Mouse (Mus musculus) mature B cell (primary cell): ENCODE measurements around the gene Fcamr.

ENCODE experiments used
- in situ Hi-C: fragments of 300-500 bp; cut with MboI; formaldehyde crosslinking; loops from 2 replicates; pipeline ENCODE4 v1.14.3; 2019

Fcamr gene

DNA sequence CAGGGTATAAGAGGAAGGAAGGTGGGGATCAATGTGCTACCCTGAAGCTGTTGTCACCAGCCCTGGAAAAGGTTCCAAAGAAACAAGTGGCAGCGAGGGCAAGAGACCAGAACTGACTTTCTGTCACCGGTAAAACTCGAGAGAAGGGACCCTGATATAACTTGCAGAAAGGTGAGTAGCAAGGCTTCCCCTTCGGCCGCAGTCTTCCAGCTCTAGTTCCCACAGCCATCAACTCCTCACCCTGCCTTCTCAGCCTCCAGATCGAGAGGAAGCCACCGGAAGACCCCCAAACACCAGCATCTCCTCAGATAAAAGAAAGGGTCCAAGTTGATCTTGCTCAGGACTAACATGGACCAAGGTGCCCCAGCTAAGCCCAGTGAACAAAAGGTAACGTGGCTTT lies at the start of gene Fcamr:
Gene Fcamr, plus strand, starts transcription at position 301 of the 400 bp plus-strand sequence.
- in situ Hi-C loops = no loop called here

GRCm38 (mm10) chr1:130759689-130760088 lies 41.0 kb upstream of the Fcamr start:
- in situ Hi-C loops = no loop called here

DNA sequence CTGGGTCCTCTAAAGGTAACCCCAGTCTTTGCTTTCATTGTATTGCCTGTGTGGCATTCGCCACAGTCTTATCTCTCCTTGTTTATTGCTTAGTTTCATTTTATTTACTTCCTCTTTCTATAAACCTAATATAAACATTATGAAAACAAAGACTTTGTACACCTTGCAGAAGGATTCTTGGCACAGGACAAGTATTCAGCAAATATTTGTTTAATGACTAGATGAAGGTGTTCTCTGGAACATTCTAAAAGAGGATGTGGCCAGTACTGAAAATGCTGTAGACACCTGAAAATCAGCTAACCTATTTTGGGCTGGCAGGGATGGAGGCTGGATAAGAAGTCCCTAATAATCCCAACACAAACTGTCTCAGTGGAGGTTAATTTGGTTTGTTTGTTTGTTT lies 39.1 kb upstream of the Fcamr start:
- in situ Hi-C loops = no loop called here

DNA sequence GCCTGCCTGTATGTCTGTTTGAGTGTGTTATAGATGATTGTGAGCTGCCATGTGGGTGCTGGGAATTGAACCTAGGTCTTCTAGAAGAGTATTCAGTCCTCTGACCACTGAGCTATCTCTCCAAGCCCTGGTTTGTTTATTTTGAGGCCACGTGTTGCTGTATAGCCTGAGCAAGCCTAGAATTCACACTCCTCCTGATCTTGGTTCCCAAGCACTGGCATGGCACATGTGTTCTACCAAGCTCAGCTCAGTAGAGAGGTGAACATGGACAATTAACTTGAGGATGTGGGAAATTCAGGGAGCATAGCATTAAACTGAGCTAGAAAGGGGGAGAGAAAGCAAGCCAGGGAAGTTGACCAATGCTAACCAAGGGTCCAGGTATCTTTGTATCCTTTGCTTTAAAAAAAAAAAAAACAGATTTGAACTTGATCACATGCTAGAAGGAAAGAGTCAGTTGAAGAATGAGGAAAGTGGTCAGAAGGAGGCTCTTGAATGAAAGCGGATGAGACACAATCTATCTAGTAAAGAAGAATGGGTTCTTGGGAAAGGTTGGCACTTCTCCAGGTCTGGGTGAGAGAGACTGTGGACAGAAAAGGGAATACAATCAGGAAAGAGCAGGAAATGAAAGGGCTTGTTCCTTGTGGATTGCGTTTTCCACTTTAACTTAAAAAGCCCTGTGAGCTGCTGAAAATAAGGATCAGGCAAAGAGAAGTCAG lies 38.5 kb upstream of the Fcamr start:
- in situ Hi-C loops = no loop called here

DNA sequence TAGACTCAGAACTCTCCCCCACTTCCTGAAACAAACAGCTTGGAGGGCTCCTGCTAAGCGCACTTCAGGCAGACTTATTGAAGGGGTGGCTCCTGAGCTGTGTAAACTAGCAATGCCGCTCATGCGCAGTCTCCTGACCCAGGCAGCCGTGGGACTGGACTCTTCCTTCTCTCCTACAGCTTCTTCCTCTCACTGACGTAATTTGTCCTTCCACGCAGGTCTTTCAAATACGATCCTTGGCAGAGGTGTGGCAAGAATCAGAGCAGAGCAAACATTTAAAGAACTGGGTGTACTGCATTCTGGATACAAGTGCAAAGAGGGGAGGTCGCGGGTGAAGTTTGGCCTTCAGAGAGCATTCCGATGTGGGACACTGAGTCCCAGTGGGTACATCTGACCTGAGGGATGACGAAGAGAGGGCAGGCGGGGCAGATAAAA lies 36.7 kb upstream of the Fcamr start:
- in situ Hi-C loops = no loop called here

- in situ Hi-C loops = no loop called here
These were observed 33.6 kb upstream of the Fcamr start for GRCm38 (mm10) chr1:130767066-130767465.

- in situ Hi-C loops = no loop called here
These were observed 30.8 kb upstream of the Fcamr start for GRCm38 (mm10) chr1:130769925-130770324.

- in situ Hi-C loops = no loop called here
These were observed 30.2 kb upstream of the Fcamr start for GRCm38 (mm10) chr1:130770487-130770886.

- in situ Hi-C loops = no loop called here
These were observed 29.7 kb upstream of the Fcamr start for GRCm38 (mm10) chr1:130770981-130771494.

DNA sequence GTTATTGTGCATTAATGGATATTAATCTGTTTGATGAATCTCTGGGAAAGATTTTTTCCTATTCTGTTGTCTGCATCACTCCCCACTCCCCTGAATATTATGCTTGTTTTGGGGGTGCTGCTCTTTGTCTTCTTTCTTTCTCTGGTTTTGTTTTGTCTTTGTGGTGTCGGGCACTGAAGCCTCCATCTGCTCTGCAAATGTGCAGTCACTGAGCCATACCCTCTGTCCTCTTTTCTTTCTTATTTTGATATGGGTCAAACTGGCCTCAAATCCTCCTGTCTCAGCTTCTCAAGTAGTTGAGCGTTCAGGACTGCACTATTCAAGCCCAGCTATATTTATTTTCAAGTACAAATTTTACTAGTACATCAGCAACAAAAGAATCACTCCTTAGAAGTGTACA lies 25.5 kb upstream of the Fcamr start:
- in situ Hi-C loops = no loop called here

DNA sequence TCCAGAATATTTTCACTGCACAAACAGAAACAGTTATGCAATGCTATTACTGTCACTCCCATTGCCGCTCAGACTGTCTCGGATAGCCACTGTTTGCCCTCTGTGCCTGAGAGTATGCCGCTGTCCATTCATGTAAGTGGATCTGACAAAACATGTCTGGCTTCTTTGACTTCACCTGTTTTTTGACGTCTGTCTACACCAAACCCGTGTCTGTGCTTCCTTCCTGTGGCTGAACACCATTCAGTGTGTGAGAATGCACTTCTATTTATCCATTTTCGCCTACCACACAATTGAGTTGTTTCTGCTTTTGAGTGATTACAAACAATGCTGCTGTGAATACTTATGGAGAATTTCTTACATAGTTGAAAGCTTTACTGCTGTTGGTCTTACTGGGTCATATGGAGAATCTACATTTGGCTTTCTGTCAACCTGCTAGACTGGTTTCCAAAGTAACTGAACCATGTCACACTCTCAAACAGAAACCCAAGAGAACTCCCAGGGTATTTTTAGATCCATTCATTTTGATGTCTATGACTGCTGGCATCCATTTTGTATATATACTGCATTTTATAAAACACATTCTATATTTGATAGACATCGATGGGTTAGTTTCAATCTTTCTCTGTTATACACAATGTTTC lies 24.9 kb upstream of the Fcamr start:
- in situ Hi-C loops = no loop called here

- in situ Hi-C loops = no loop called here
These were observed 24.1 kb upstream of the Fcamr start for GRCm38 (mm10) chr1:130776645-130777044.

DNA sequence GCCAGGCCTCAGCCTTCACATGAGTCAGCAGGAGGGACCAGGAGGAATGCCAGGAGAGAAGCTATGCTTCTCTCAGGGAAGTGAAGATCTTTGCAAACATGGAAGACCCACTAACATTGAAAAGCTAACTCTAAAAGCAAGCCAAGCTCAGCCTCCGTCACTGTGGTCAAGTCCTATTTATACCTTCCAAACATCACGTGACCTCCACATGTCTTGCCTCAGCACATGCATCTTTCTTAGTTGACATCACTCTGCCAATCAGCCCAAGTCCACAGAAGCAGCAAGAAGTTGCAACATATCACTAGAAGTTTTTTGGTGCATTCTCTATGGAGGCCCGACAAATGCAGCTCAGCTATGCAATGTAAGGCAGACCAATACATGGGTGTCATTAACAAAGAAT lies 20.8 kb upstream of the Fcamr start:
- in situ Hi-C loops = no loop called here

DNA sequence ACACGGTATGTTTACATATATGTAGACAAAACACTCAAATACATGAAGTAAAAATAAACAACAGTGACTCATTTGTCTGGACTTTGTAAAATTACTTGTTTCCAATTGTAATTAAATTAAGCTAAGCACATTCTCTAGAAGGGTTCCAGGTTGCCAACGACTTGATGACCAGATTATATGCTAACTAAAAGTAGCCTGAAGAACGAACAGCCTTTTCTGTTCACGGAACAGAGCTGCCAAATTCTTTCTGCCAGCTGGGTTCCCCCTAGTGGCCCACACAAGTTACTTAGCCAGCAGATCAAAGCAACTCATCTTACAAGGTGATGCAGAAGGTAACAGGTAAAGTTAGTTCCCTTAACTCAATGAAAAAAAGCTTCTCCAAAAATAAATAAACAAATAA lies 16.6 kb upstream of the Fcamr start:
- in situ Hi-C loops = no loop called here

GRCm38 (mm10) chr1:130787001-130787400 lies 13.7 kb upstream of the Fcamr start:
- in situ Hi-C loops = no loop called here

- in situ Hi-C loops = no loop called here
These were observed 10.9 kb upstream of the Fcamr start for GRCm38 (mm10) chr1:130789512-130790451.

- in situ Hi-C loops = no loop called here
These were observed 5.4 kb upstream of the Fcamr start for GRCm38 (mm10) chr1:130795331-130795730.

GRCm38 (mm10) chr1:130796967-130797684 lies 3.6 kb upstream of the Fcamr start:
- in situ Hi-C loops = no loop called here

DNA sequence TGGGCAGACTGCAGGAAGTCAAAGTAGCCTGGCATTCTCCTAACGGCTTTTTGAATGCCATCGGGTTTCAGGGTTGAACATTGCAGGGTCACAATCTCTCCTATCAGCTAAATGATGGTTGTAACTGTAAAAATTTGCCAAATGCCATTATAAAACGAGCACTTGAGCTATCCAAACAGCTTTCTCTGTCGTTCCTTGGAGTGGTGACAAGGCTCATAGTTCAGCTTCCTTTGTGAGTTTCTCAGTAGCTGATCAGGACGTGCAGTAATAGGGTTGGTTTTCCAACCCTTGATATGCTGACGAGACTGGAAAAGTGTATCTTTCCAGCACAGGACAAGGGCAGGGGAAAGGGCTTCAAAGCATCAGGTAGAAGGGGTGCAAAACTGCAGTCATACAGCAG lies 2.7 kb upstream of the Fcamr start:
- in situ Hi-C loops = no loop called here

- in situ Hi-C loops = no loop called here
These were observed 2.2 kb upstream of the Fcamr start for GRCm38 (mm10) chr1:130798551-130798950.

DNA sequence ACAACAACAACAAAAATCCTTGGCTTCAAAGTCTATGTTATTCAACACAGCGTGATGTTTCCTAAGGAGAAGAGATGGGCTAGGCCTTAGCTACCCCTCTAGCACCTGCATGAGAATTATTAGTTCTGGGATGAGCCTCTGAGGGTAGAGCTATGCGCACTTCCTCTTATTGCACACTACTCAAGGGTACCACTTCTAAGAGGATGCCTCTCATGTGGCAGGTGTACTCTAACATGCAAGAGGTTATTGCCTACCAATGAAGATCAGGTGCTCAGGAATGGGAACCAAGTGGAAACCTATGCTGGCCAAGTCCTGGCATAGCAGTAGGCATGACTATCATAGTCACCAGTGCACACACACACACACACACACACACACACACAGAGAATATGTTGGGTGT lies 1.3 kb upstream of the Fcamr start:
- in situ Hi-C loops = no loop called here

- in situ Hi-C loops = no loop called here
These were observed 809 bp downstream of the Fcamr start for GRCm38 (mm10) chr1:130801511-130801910.
